Mouse (Mus musculus) left cerebral cortex, postnatal 10 days (tissue): Measurements from ENCODE around the gene Stbd1. TPM values are rescaled to one million over a fixed set of nuclear protein-coding genes. Genes with fewer than 3 reads are reported as not detected.

Experiments used
- DNase-seq, 2 experiments: peaks; one replicate each; pipeline ENCODE4 v3.0.0; 2021 to 2022; ENCODE audit warnings: low spot score in 2 of 2, mixed read lengths in 1 of 2; ENCODE audit errors: extremely low spot score in 1 of 2
- intact Hi-C: fragments of 180-260 bp; cut with DNase I; formaldehyde crosslinking; loops from one replicate; pipeline ENCODE4 v1.15.1; 2025
- total RNA-seq, 2 experiments: library from RNA; stranded (reverse); gene quantifications; 2 replicates each; pipeline ENCODE4 v1.2.3; 2021

The Stbd1 gene
- total RNA-seq, 2 experiments from 2014 or later: 0.73 to 1.5 TPM

- no peak for DNase-seq
- intact Hi-C loops: no loop called here
These were observed 25.1 kb downstream of the Stbd1 start for GRCm38 (mm10) chr5:92627896-92628295.

GRCm38 (mm10) chr5:92633526-92633925 lies 30.7 kb downstream of the Stbd1 start:
- DNase-seq: no peak
- intact Hi-C loops: no loop called here

GRCm38 (mm10) chr5:92634916-92635315 lies 32.1 kb downstream of the Stbd1 start:
- intact Hi-C loops: no loop called here
- no peak for DNase-seq

GRCm38 (mm10) chr5:92635891-92636290 lies 33.0 kb downstream of the Stbd1 start:
- intact Hi-C loops: no loop called here
- no peak for DNase-seq

- no peak for DNase-seq
- intact Hi-C loops: no loop called here
These were observed 38.0 kb downstream of the Stbd1 start for GRCm38 (mm10) chr5:92640861-92641260.

Other genes starting within 250 kb of the Stbd1 start
- 10 to 100 TPM; 38.0 to 41.7 TPM for gene Nup54, start 167.8 kb upstream of the Stbd1 start, total RNA-seq
- 10 to 100 TPM; 90.0 to 92.6 TPM for gene Scarb2, start 96.2 kb upstream of the Stbd1 start, total RNA-seq
- gene Fam47e, start 48.0 kb upstream of the Stbd1 start, total RNA-seq: under 1 TPM in 1 of 2 experiments, not detected in 1; 0.55 TPM
- under 1 TPM; 0.26 to 0.41 TPM for gene Ccdc158, start 72.2 kb downstream of the Stbd1 start, total RNA-seq
- gene Shroom3, start 80.4 kb downstream of the Stbd1 start, total RNA-seq: 1 to 10 TPM; 4.2 to 4.9 TPM